Mouse (Mus musculus) midbrain, embryonic 16.5 days (tissue): Measurements from ENCODE around the gene Car5a. TPM values are rescaled to one million over a fixed set of nuclear protein-coding genes. Genes with fewer than 3 reads are reported as not detected.

Source experiments
- ATAC-seq: fragments of 200-750 bp; cut with Nextera tagmentation; 2 replicates; pipeline ENCODE4 v1.8.0; 2017; ENCODE audit warnings: moderate TSS enrichment
- H3K27ac ChIP-seq: fragments of 300-500 bp; sonication (generic); 2 replicates; pipeline ENCODE4 v1.5.1; 2014; ENCODE audit warnings: mild to moderate bottlenecking, low read length, mixed read lengths
- H3K27me3 ChIP-seq: fragments of 300-500 bp; sonication (generic); 2 replicates; pipeline ENCODE4 v1.6.1; 2014; ENCODE audit warnings: low read depth, low read length, mixed read lengths; ENCODE audit not compliant: control insufficient read depth, insufficient read depth
- H3K36me3 ChIP-seq: fragments of 300-500 bp; sonication (generic); 2 replicates; pipeline ENCODE4 v1.6.1; 2014; ENCODE audit warnings: mild to moderate bottlenecking, low read length, moderate library complexity, mixed read lengths; ENCODE audit not compliant: control insufficient read depth, insufficient read depth
- H3K4me1 ChIP-seq: fragments of 300-500 bp; sonication (generic); 2 replicates; pipeline ENCODE4 v1.6.1; 2014; ENCODE audit warnings: mild to moderate bottlenecking, low read length, mixed read lengths; ENCODE audit not compliant: control insufficient read depth, insufficient read depth
- H3K4me2 ChIP-seq: fragments of 300-500 bp; sonication (generic); 2 replicates; pipeline ENCODE4 v1.6.1; 2014; ENCODE audit warnings: mild to moderate bottlenecking, low read length, mixed read lengths
- H3K4me3 ChIP-seq: fragments of 300-500 bp; sonication (generic); 2 replicates; pipeline ENCODE4 v1.5.1; 2014; ENCODE audit warnings: low read depth, mild to moderate bottlenecking, low read length, moderate library complexity, mixed read lengths
- H3K9ac ChIP-seq: fragments of 300-500 bp; sonication (generic); 2 replicates; pipeline ENCODE4 v1.6.1; 2014; ENCODE audit warnings: low read depth, low read length, mixed read lengths
- H3K9me3 ChIP-seq: fragments of 300-500 bp; sonication (generic); replicated peaks from 2 replicates; pipeline ENCODE4 v1.6.1; 2014; ENCODE audit warnings: mild to moderate bottlenecking, low read length, mixed read lengths; ENCODE audit not compliant: control insufficient read depth, poor library complexity, severe bottlenecking
- WGBS: fragments of 180-500 bp; shearing (Covaris S2); extraction: QIAGEN DNeasy Blood & Tissue Kit; methylation state at CpG from one replicate; pipeline ENCODE4 v1.1.7; 2014; 5-methylcytosine and 5-hydroxymethylcytosine counted together
- polyA plus RNA-seq: library from polyadenylated mRNA; unstranded; fragments of >200 nt; fragmentation: Nextera tagmentation; extraction: Ambion mirVana; gene quantifications from 2 replicates; pipeline ENCODE4 v1.2.1, GENCODE M21; 2015

Gene Car5a
- polyA plus RNA-seq, 1 experiment from 2014 or later = 0.55 TPM

DNA sequence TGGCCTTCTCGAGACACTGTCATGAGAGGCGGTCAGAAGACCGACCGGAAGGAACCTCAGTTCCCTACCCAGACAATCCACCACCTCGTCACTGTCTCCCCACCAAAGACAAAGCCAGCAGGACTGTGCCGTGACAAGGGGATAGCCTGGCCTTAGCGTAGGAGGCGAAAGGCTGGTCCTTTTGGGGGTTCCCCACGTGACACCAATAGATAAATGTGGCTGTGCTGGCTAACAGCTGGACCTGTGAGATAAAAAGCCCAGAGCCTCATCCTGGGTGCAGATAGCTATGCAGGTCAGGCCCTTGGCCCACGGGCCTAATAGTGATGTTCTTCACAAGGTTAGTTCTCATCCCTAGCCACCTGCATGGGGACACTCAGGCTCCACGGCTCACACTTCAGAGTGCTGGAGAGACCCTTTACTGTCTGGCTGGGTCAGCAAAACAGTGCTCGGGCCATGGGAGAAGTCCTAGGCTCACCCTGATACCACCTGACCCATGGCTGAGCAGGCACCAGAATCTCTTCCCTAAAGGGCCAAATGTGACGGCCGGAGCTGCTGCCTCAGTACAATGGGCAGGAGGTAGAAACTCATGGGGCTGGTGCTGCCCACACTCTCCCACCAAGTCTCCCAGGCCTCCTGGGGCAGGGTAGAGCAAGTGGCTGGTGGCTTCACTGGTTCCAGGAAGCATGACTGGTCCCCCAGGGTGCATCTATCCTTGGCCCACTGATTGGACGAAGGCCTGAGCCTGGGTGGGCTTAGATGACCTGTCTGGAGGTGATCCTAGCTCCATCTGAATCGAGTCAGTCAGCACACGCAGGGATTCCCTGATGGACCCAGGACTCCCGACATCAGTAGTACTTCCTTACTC is 45.3 kb downstream of the Car5a start:
- no peaks in the 10 kb centered on the region for H3K27me3 ChIP-seq
- H3K4me2 ChIP-seq = no peak overlapping the region; the same call in 1 of the 2 replicates
- no peak overlapping the region for H3K27ac ChIP-seq
- H3K9ac ChIP-seq = peak overlapping the region; percentile 0; the same call in 1 of the 2 replicates
- H3K36me3 ChIP-seq = no peaks in the 10 kb centered on the region
- ATAC-seq = no peak
- H3K9me3 ChIP-seq = no peaks in the 10 kb centered on the region
- WGBS = 54% methylated on average over 18 of the region's 18 CpGs
- peaks cover 23% of the 10 kb centered on the region for H3K4me1 ChIP-seq
- H3K4me3 ChIP-seq = no peak overlapping the region

DNA sequence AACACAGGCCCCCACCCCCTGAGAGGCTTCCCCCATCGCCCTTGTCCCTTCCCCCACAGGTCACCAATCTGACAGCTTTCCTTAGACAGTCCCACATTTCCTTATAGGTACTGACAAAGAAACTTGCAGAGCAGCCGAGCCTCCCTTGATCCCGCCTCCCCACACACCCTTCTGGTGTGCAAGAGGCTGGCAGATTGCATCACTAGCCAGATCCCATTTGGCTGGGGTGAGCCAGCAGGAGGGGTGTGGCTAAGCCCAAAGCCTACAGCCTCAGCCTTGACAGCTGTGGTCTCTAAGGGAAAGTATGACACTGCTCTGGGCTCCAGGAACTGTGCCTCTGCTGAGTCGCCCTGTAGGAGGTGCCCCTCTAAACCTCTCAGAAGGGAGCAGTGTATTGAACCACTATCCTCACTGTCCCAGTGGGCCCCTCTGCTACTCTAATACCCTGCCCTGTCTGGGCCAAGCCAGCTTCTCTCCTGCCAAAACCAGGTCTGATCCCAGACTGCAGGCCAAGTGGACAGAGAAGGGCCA is 46.2 kb downstream of the Car5a start:
- H3K4me1 ChIP-seq = peaks cover 23% of the 10 kb centered on the region
- H3K27ac ChIP-seq = peak overlapping the region; percentile 57
- no peak overlapping the region for H3K4me3 ChIP-seq
- H3K9me3 ChIP-seq = no peaks in the 10 kb centered on the region
- peak overlapping the region; percentile 26 for H3K4me2 ChIP-seq
- H3K9ac ChIP-seq = peak overlapping the region; percentile 40; the same call in 1 of the 2 replicates
- ATAC-seq = peak; percentile 72
- no peaks in the 10 kb centered on the region for H3K36me3 ChIP-seq
- 3% methylated on average over 4 of the region's 4 CpGs for WGBS
- no peaks in the 10 kb centered on the region for H3K27me3 ChIP-seq

DNA sequence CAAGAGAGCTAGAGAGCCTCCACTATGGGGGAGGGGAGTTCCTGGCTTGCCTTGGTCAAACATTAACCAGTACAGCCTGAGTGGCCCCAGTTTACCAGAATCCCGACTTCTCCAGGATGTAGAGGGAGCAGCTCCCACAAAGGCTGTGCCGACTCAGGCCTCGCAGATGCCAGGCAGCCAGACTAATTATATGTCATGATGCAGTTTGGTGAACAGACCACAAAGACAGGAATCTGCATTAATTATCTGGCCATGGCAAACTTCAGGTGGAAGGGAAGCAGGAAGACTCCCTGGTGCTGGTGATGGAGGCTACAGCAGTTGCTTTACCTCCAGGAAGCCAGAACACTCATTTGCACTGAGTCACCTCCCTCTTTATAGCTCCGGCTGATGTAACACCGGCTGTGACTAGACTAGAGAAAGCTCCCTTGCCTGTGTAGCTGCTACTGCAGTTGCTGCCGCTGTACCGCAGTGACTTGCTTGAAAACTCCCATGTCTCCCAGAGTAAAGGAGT is 46.8 kb downstream of the Car5a start:
- peak overlapping the region; percentile 40; the same call in 1 of the 2 replicates for H3K9ac ChIP-seq
- no peaks in the 10 kb centered on the region for H3K36me3 ChIP-seq
- H3K9me3 ChIP-seq = no peaks in the 10 kb centered on the region
- no peak overlapping the region for H3K4me3 ChIP-seq
- peaks cover 23% of the 10 kb centered on the region for H3K4me1 ChIP-seq
- WGBS = 10% methylated on average over 7 of the region's 7 CpGs
- peak overlapping the region; percentile 57 for H3K27ac ChIP-seq
- no peaks in the 10 kb centered on the region for H3K27me3 ChIP-seq
- no peak for ATAC-seq
- peak overlapping the region; percentile 26 for H3K4me2 ChIP-seq

DNA sequence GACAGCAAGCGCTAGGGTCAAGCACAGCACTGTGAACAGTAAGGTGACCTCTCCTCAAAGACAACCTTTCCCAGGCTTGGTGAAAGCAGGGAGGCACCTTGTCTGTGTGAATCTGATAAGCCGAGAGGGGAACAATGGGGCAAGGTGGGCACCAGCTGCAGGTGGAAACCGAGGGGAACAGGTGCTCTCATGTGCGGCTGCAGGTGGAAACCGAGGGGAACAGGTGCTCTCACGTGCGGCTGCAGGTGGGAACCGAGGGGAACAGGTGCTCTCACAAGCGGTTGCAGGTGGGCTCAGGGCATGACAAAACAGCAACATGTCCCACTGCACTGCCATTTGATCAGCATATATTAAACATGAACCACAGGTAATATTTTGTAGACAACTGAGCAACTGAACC is 47.5 kb downstream of the Car5a start:
- no peaks in the 10 kb centered on the region for H3K36me3 ChIP-seq
- no peak for ATAC-seq
- H3K9me3 ChIP-seq = no peaks in the 10 kb centered on the region
- H3K4me2 ChIP-seq = no peak overlapping the region; the same call in 1 of the 2 replicates
- H3K9ac ChIP-seq = no peak overlapping the region
- H3K4me3 ChIP-seq = no peak overlapping the region
- no peak overlapping the region for H3K27ac ChIP-seq
- peaks cover 23% of the 10 kb centered on the region for H3K4me1 ChIP-seq
- no peaks in the 10 kb centered on the region for H3K27me3 ChIP-seq
- 78% methylated on average over 9 of the region's 9 CpGs for WGBS

DNA sequence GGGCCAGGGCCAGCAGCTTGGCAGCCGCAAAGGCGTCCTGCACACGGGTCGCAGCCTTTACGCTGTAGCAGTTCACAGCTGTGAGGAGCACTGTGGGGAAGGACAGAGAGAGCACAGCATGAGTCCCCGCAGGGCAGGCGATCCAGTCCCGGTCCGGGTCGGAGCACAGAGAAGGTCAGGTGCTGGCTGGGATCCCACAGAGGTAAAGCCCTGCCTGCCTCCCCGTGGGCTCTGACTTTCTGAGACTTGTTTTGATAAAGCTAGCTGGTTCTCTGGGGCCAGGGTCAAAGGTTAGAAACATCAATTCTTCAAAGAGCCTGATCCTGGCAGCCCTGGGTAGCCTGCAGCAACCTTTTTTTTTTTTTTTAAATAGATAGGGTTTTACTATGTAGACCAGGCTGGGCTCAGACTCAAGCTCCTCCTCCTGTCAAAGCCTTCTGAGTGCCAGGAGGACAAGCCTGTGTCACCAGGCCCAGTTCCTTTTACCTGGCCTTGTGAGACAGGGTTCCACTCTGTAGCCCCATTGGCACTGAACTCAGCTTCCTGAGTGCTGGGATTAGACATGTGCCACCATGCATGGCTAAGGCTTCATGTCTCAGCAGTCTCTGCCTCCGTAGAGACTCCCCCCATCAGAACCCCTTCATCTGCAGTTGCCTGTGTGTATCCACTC is 48.1 kb downstream of the Car5a start:
- no peak for ATAC-seq
- H3K4me3 ChIP-seq = no peak overlapping the region
- H3K27ac ChIP-seq = no peak overlapping the region
- H3K9me3 ChIP-seq = no peaks in the 10 kb centered on the region
- no peak overlapping the region for H3K9ac ChIP-seq
- no peaks in the 10 kb centered on the region for H3K36me3 ChIP-seq
- H3K4me2 ChIP-seq = no peak overlapping the region
- H3K4me1 ChIP-seq = peaks cover 23% of the 10 kb centered on the region
- no peaks in the 10 kb centered on the region for H3K27me3 ChIP-seq
- WGBS = 27% methylated on average over 12 of the region's 12 CpGs

DNA sequence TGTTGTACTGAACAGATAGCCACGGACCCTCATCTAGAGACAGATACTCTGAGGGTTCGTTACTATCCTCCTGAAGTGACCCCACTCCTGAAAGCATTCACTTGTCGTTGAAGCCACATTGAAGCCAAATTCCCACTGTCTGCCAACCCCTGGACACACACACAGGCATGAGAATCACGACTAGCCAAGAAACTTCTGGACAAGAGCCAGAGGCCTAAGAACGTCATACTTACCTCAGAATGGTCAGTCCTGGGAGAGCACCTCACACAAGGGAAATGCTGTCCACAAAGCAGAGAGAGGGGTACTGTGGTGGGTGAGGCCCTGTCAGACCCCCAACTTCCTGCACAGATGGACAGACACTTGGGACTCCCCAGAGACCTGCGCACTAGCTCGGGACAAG is 48.8 kb downstream of the Car5a start:
- H3K36me3 ChIP-seq = no peaks in the 10 kb centered on the region

DNA sequence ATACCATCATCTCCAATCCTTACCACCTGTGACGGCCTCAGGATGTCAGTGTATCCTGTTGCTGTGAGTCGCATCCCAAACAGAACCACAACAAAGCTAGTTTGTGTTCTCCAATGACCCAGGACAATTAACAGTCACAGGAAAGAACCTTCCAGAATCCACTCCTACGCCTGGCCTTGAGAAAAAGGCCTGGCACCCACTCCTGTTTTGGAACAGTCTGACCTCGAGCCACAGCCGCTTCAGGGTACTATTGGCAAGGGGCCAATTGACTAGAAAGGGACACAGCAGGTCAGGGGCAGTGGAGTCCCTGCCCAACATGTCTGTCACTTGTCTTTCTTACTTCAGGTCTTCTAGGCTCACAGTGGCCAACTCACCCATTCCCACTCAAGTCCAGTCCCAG is 51.8 kb downstream of the Car5a start:
- Histone ChIP-seq H3K36me3 (peaks cover 2% of the 10 kb centered on the region; the same call in 1 of the 2 replicates), H3K27me3 (no peaks in the 10 kb centered on the region), H3K4me2 (no peak overlapping the region), H3K4me3 (no peak overlapping the region), H3K9ac (no peak overlapping the region), H3K4me1 (peaks cover 8% of the 10 kb centered on the region), H3K9me3 (no peaks in the 10 kb centered on the region), H3K27ac (no peak overlapping the region)
- WGBS = 83% methylated on average over 5 of the region's 5 CpGs
- no peak for ATAC-seq

More for the DNA sequence above, 48.8 kb downstream of the Car5a start:
- no peak overlapping the region for H3K4me3 ChIP-seq
- 68% methylated on average over 7 of the region's 7 CpGs for WGBS
- H3K9me3 ChIP-seq = no peaks in the 10 kb centered on the region
- peaks cover 23% of the 10 kb centered on the region for H3K4me1 ChIP-seq
- no peak overlapping the region for H3K4me2 ChIP-seq
- H3K27me3 ChIP-seq = no peaks in the 10 kb centered on the region
- no peak for ATAC-seq
- H3K9ac ChIP-seq = no peak overlapping the region
- H3K27ac ChIP-seq = no peak overlapping the region

DNA sequence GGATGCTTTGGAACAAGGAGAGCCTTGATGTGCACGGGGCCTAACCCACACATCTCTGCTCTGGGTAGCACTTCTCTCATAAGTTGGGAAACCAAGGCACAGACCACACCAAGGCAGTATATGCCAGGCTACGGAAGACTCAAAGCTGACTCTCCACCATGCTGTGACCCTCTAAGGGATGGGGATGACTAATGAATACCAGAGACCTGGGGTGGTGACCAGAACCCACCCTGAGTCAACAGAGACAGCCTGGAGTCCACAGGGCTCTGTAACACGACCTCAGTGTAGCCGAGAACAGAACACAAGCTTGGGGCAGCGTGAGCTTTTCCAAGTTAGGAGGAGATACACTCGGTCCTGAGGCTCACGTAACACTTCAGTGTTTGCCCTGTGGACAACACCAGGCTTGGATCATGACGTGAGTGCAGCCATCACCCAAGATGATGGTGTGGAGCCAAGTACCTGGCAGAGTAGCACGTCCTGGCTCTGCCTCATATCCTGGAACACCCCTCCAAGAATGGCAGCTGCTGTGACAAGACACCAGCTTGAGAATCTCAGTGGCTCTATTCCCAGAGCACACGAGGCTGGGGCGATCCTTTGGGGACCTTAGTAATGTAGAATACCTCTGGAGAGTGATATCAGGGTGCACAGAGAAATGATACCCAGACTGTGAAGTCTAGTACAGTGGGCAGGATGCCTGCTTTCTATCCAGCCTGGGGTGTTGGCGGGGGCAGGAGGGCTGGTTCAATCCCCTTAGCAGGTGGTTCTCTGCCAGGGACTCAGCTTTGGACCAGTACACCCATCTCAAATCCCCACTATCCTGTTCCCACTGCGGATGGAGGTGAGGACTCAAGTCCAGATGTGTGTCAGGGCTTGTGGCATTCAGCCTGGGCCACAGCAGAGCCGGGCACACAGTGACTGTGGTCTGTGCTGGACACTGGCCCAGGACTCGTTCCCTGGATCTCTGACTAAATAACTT is 54.6 kb downstream of the Car5a start:
- Histone ChIP-seq H3K9me3 (no peaks in the 10 kb centered on the region), H3K27ac (no peak overlapping the region), H3K27me3 (no peaks in the 10 kb centered on the region), H3K4me1 (no peaks in the 10 kb centered on the region), H3K9ac (no peak overlapping the region), H3K4me2 (no peak overlapping the region), H3K4me3 (no peak overlapping the region), H3K36me3 (peaks cover 14% of the 10 kb centered on the region)
- no peak for ATAC-seq
- WGBS = 89% methylated on average over 15 of the region's 15 CpGs
